Mouse (Mus musculus) monocyte, adult 5-6 weeks (primary cell): ENCODE data around the gene Ctnnd2. TPM values are rescaled to one million over a fixed set of nuclear protein-coding genes. Genes with fewer than 3 reads are reported as not detected.

Source experiments
- ATAC-seq: fragments of 153-309, 156-312 bp; replicated peaks from 2 replicates; pipeline ENCODE4 v1.8.0; 2017; ENCODE audit warnings: mild to moderate bottlenecking; ENCODE audit not compliant: low TSS enrichment, insufficient number of reproducible peaks, severe bottlenecking, poor library complexity, low FRiP score
- total RNA-seq: library from RNA; stranded (forward); fragments of 200-1000, 200-491, 200-594 nt; gene quantifications from 3 replicates; pipeline ENCODE4 v1.2.3, GENCODE M21; 2017

The Ctnnd2 gene
- total RNA-seq, 1 experiment from 2014 or later, result not detected

DNA sequence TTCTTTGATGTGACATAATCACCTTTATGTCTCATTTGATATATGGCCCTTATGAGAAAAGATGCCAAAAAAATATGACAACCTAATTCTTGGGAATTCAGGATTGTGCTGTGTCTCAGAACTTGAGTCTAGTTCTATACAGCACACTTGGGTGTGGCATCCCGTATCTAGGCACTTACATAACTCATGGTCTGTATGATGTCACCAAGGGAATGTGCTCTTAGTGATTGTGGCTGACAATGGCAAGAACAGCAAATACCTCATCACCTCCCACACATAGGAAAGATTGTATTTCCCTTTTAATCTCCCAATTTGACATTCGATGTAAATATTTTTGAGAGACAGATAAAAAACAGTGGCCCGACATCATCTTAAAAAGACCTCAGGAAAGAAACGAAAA, 509.5 kb downstream of the Ctnnd2 start:
- no peak for ATAC-seq

DNA sequence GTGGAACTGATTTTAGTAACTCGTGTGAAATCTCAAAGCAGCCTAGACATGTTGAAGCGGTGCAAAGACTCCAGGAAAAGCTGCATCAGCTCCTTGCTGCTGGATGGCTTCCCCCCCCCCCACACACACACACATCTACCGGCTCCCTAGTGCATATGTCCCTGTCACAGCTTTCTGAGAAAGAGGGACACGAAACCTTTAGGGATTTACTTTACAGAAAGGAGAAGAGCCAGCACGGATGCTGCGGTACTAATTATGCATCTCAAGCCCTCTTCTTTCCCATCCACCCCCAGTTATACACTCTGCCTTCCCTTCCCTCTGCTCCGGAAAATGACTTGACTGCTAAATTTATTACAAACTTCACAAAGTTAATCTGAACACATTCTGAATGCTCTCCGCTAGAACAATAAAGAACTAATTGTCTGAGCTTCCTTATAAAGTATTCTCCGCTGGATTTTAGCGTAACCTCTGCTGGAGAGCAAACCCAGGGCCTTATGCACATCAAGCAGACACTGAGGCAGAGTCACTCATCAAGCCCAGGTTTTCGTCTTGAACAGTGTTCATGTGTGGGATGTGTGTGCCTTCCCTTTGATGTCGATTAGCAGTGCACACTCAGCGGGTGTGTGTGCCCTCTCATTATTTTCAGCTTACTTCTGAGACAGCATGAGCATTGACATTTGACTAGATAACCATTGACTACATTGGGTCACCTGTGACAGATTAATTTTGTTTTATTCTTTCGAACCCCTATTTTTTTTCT, 510.1 kb downstream of the Ctnnd2 start:
- no peak for ATAC-seq

DNA sequence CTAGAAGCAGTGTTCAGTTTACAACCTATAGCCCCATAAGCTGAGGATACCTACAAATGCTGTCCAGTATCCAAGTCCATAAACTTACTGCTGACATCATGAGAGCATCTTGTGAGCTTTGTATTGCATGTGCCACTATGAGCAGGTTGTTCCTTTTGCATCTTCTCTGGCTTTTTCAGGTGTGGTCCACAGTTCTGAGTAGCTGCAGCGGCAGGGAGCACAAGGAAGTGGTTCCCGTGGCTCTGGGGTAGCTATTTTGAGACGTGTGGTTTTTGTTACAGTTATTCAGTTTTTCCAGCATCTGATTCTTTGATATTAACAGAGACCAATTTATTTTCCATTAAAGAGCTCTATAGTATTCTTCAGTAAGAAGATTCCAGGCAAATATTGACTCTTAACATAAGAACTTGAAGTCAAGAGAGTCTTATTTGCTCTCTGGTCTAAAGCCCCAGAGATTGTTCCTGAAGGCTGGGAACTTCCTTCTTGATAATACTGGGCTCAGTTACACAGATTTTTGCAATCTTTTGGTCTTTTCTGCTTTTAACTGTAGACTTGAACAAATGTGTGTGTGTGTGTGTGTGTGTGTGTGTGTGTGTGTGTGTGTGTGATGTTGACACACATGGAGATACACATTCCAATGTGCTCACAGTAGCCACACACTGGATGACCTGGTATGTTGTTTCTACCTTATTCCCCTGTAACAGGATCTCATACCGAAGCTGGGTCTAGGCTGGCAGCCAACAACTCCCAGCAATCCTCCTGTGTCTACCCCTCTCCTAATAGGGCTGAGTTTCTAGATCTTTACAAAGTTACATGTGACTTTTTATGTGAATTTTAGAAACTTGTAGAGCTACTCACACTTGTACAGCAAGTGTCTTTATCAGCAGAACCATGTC, 514.1 kb downstream of the Ctnnd2 start:
- no peak for ATAC-seq

DNA sequence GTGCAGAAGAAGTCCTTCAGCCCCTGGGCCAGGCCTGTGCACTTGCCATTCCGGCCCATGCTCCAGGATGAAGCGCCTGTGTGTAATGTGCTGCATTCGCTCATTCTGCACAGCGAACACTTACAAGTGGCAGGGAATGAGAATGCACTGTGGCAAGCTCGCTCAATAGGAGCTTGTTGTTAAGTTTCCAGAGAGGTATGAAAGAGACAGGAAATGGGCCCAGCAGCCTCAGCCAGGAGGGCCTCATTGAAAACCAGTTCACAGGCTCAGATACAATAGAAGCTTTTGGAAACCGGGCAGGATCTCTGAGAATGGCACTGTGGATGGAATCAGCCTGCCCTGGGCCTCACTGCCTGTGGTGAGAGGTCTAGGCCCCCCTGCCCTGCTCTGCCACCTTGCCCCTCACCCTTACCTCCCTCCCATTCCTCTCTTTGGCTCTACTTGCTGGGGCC, 521.4 kb downstream of the Ctnnd2 start:
- ATAC-seq, result no peak

DNA sequence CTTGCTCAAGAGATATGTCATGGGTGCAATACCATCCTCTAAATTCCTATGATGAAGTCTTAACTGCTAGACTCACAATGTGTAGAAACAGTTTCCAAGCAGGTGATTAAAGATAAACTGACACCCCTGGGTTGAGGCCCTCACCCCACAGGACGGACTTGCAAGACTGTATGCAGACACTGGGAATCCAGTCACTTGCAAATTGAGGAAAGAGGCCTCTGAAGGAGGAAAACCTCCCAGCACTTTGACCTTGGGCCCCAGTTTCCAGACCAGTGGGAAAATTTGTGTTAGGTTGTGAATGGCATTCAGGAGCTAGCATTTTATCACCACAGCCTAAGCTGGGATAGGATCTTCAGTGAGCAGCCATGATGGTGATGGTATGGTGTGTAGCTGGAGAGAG, 521.9 kb downstream of the Ctnnd2 start:
- no peak for ATAC-seq

DNA sequence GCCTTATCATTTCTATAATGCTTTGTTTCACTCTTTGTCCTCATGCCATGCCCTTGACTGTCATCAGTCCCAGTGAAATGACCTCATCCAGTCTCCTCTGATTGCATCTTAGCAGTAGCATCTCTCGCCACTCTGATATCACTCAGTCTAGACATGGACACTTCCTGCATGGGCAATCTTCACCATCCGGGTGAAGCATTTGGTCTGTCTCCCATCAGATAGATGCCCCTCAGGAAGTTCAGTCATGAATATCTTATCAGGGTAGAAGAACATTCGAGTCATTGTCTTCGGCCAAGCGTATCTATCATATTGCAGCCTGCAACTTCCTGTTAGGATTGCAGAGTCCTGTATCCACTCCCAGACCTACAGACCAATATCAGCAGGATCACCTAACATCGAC, 523.5 kb downstream of the Ctnnd2 start:
- ATAC-seq, result no peak

DNA sequence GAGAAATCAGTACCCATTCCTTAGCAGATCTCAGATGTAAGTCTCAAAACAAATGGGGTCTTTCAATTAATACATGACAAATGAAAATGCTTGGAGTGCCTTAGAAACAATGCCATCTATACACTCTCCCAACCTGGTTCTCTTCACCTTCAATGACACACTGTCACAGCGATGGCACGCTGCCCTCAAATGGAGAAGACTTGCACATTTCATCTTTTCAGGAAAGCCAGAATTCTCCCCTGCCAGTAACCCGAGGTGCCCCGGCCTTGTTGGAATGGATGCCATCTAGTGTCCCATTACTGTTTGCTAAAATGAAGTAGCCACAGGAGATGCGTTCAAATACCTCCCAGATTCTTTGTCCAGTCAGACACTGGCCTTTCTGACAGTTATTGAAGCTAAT, 525.0 kb downstream of the Ctnnd2 start:
- ATAC-seq, result no peak

DNA sequence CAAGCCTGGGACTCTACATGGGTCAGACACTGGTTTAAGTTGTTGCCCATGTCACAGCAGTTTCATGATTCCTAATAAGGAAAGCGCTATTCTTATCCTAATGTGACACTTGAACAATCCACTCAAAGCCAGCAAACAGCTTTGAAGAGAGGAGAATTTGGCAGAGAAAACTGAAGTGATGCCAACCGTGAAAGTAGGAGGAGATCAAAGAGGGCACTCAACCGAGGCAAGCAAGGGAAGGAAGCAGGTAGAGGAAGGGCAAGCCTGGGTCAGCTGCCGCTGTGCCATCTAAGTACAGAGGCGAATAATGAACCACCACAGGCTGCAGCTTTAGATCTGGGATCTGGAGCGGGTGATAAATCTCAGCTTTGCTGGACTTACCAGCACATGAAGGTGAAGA, 528.4 kb downstream of the Ctnnd2 start:
- ATAC-seq, result no peak

DNA sequence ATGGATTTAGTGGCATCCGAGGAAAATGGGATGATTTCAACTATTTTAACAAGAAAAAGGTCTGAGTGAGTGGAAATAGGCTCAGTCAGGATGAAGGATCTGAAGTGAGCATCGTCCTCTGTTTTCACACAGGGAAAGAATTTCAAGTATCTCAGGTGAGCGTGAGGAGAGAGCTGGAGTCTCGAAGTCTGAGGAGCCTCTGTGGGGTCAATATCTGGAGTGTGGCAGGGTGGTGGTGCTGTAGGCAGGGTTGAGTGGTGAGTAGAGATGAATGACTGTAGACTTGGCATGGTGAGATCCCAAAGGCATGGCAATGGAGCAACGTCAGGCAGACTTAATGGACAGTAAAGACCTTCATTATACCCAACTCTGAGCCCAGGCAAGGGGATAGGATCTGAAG, 529.2 kb downstream of the Ctnnd2 start:
- no peak for ATAC-seq

DNA sequence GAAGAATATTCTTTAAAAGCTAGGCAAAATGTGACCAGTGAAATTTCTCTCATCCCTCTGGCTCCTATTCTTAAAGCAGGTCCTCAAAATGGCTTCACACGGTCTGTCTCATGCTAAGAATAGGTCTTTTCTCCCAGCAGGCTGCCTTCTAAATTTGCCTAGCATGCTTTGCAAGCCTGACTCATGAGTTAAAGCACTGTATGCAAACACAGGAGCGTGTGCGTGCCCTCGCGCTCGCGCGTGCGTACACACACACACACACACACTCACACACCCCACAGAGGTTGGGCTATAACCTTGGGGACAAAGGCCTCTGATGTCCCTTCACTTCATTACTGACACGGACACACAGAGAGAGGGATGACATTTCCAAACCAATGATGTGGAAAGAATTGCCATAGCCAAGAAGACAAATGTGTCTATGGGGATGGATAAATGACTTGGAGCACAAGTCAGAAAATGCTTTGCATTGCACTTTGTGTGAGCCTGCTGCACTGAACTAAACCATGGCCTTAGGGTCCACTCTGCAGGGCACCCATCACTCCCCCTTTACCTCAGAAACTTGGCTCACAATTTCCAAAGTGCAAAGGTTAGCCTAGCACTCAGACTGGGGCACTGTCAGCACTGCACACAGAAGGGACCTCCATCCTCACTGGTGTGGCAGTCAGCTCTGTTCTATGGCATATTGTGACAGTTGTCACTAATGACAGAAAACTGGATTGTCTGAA, 536.8 kb downstream of the Ctnnd2 start:
- ATAC-seq, result no peak

DNA sequence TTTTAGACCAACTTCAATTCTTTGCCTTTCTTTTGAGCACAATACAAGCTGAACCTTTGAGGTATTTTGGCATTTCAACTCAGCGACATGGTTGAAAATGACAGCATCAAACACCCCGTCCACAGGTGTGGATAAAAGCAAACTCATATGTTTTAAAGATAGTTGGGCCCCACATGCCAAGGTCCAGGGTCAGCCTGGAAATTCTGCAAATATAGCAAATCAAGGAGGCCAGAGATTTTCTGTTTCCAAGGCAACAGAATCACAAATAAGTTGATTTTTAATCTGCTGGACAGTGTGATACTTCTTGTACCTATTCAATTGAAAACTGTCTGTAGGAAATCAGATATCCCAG, 537.3 kb downstream of the Ctnnd2 start:
- no peak for ATAC-seq

DNA sequence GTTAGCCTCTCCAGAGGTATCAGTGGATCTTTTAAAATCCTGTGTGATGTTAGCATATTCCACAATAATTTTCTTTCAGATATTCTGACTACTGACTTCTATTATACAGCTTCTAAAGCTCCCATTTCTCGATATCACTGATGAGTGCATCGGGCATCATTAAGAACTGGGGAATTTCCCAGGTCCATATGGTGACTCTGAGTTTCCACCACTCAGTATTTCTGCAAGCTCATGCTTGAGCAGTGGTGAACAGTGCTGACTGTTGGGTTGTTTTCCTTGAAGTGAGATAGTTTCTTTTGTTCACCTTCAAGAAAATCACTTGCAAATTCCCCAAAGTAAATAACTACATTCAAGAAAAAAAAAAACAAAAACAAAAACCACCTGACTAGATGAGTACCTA, 542.4 kb downstream of the Ctnnd2 start:
- ATAC-seq, result no peak

DNA sequence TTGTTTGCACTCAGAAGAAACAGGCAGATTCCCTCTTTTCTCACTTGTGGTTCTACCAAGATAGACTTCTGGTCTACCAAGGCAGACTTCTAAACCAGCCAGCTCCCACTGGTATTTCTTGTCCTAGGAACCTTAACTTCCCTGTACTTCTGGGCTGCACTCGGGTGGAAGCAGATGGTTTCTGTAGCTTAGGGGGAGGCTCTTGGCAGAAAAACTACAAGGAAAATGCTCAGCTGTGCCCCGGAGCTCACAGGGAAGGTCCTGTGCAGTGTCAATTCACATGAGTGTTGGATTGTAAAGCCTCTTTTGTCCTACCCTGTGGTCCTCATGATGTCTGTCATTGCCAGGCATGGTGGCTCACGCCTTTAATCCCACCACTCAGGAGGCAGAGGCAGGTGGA, 546.4 kb downstream of the Ctnnd2 start:
- no peak for ATAC-seq

DNA sequence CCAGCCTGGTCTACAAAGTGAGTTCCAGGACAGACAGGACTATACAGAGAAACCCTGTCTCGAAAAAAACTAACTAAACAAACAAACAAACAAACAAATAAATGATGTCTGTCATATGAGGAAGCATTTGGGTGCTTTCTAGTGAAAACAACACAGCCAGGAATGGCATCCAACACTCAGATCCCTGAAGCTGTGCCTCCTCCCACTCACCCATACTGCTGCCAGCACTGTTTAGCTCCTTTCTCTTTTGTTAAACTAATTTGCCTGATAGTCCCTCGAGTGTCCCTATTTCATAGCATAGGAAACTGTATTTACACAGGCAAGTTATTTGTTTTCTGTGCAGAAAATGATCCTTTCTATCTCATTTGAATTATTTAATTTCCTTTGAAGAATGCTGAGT, 546.8 kb downstream of the Ctnnd2 start:
- ATAC-seq, result no peak

DNA sequence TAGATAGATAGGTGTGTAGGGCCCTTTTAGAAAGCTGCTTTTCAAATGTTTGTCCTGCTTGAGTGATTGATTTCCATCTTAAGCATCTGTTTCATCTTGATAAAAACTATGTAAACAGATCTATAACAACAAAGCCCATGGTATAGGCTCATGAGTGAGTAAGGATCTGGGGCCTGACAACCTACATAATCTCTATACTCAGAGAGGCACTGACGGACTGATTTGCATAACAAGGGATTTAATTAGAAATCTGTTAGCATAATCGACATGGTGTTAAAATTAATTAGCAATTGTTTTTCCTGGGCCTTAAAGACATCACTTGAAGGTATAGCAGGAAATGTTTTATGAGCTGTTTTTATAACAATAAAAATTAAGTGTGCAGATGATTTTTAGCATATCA, 548.7 kb downstream of the Ctnnd2 start:
- no peak for ATAC-seq

DNA sequence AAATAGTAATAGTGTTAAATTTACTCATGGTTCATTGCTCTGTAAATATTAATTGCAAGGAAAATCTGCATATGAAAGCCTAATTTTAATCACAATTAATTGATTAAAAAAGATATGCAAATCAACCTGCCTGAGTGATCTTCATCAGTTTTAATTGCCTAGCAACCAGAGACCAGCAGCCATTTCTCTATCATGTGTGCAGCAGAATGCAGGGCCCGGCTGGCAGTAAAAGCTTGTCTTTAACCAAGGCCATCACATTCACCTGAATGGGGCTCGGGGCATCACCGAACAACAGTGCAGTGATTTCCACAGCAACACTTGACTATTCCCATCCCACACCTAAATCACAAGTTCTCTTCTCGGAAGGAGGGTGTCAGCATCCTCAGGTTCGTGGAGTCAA, 553.7 kb downstream of the Ctnnd2 start:
- no peak for ATAC-seq

DNA sequence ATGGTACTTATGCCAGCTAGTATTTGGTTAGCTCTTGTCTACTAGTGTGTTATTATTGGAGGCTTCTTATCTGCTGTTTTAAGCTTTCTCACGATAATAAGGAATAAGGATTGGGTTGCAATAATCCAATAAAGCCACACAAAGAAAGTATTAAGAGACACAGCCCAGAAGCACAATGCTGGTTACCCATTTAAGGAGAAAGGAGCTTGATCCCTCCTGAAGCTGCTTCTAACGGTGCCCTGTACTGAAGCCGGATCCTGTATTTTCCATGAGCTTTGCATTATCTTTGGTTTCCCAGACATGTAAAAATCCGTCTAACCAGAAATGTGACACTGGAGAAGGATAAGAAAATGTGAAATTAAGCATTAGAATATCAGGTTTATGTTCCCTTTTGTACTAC, 565.8 kb downstream of the Ctnnd2 start:
- no peak for ATAC-seq

DNA sequence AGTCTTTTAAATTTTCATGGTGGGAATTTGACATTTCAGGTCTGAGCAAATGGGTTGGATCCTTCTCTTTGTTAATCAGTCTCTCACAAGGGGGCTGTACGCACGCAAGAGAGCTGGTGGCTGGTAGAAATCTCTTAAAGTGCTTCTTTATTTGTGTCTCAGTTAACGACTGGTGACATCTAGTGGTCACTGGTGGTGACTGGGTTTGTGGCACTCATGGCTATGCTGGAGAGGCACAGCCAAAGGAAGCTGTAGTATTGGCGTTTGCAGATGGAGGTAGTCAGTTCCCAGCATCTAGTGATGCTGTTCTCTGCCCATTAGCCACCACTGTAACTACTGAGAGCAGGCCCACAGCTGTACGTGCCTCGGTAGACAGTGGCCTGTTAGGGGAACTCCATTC, 568.3 kb downstream of the Ctnnd2 start:
- no peak for ATAC-seq

DNA sequence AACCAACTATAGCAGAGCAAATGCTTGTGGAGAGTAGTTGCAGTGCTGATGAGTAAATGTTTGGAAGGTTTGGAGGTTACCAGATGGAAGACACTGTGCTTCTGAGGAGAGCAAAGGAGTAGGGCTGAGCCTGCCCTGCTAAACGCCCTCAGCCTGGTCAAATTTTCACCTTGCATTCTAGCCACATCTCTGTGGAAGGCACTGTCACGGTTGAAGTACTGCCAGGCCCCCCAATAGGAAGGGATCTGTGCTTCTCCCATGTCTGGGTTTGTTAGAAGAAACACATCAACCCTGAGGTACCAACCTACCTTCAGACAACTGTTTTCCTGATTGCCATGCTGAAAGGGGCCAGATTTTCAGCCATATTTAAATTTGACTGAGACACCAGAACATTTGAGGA, 585.6 kb downstream of the Ctnnd2 start:
- ATAC-seq, result no peak

DNA sequence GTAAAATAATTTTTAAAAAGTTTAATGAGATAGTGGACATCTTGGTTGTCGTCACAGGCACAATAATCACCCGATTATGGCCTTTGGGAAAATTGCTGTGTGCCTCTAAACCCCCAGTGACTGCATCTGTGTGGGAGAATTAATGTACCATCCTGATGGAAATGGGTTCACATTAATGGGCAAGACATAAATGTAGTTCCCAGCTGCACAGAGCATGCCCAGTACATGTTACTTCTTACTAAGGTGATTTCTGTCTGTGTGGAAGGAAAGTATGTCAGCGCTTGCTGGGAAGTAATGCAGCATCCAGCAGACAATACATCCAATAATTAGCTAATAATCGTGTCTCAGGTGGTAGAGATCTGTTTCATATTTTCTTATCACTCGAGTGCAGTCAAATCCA, 589.8 kb downstream of the Ctnnd2 start:
- ATAC-seq, result no peak
